18 mouse cellular contexts compared by ENCODE assay signal in genomic region chr3:41528291-41528969, GRCm38 (mm10).
"Had no signal": no experiment of that assay in that cellular context is flagged by ENCODE, and none has a peak within 500 bp of the region (broad histone marks: within the 10 kb centered on the region; RNA-seq: fewer than 3 reads in every experiment).

No protein-coding gene starts in this region.

- H3K36me3 ChIP-seq: limb, embryonic 12.5 days; limb, embryonic 15.5 days; midbrain, embryonic 12.5 days; neural tube, embryonic 13.5 days had no signal

- ATAC-seq: liver, postnatal 0 days; lung, postnatal 0 days; midbrain, embryonic 16.5 days had no signal

- H3K9ac ChIP-seq: limb, embryonic 12.5 days; limb, embryonic 15.5 days; liver, embryonic 14.5 days; liver, postnatal 0 days; lung, embryonic 14.5 days; midbrain, embryonic 12.5 days; neural tube, embryonic 13.5 days had no signal

- H3K27ac ChIP-seq: limb, embryonic 12.5 days; limb, embryonic 15.5 days; liver, embryonic 14.5 days; midbrain, embryonic 12.5 days; neural tube, embryonic 13.5 days had no signal

- H3K4me2 ChIP-seq: limb, embryonic 12.5 days; limb, embryonic 15.5 days; liver, embryonic 11.5 days; lung, embryonic 14.5 days; midbrain, embryonic 12.5 days; neural tube, embryonic 13.5 days had no signal

- DNase-seq: kidney, adult 9 months; kidney, postnatal 14 days; kidney, postnatal 4 days; left cerebral cortex, postnatal 4 days; liver, postnatal 0 days; lung, embryonic 14.5 days; retina, postnatal 1 day; thymus, adult 2 months; thymus, postnatal 14 days had no signal

- H3K4me3 ChIP-seq: limb, embryonic 12.5 days; limb, embryonic 15.5 days; midbrain, embryonic 12.5 days; myocyte; neural tube, embryonic 13.5 days had no signal

- H3K9me3 ChIP-seq: limb, embryonic 12.5 days; limb, embryonic 15.5 days; midbrain, embryonic 12.5 days; neural tube, embryonic 13.5 days had no signal

- H3K4me1 ChIP-seq: midbrain, embryonic 12.5 days; neural tube, embryonic 13.5 days had no signal

- H3K27me3 ChIP-seq: limb, embryonic 12.5 days; limb, embryonic 15.5 days; midbrain, embryonic 12.5 days; neural tube, embryonic 13.5 days had no signal
